Mouse (Mus musculus): Measurements from ENCODE around the gene Pax7.

The Pax7 gene

DNA sequence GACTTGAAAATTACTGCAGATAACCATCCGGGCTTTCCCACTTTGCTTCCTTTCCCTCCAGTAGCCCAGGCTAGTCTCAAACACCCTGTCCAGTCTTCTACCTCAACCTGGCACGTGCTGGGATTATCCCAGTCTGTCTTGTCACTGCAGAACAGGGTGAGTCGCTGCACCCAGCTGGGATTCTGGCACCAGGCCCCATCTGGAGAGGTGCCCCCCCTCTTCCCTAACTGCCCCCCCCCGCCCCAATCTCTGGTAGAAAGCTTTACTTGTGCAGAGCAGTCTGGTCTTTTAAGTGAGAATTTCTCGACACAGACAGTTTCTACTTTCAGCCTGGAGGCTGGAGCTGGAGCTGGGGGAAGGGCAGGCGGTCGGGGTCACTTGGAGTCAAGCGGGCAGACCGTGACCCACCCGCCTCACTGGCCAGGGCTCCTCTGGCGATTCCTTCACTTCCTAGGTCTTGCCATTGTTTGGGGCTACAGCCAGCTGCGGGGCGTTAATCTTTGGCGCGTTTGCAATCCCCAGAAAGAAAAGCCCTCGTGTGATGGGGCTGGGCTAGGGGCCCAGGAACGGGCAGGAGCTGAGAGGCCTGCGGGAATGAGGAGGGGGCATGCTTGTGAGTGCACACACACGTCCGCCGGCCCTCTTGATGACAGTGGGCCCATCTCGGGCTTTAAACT, 22.4 kb downstream of the Pax7 start:
- no peak for DNase-seq

DNA sequence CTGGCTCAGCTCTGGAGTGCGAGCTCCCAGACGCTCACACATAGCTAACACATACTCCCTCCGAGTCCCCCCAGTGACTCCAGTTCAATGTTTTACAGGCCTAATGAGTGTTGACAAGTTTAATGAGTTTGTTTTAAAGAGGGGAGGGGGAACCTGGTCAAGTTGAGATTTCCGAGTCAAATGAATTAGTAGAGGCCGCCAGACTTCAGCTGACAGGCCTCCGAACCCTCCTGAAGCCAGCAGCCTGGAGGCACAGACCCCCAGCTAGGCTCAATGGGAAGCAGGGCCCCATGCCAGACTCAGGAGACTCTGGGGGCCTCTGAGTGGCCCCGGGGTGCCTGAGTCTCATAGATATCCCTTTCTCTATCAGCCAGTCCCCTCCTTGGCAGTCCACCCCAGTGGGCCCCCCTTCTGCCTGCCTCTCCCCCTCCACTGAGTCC, 23.9 kb downstream of the Pax7 start:
- DNase-seq = no peak

DNA sequence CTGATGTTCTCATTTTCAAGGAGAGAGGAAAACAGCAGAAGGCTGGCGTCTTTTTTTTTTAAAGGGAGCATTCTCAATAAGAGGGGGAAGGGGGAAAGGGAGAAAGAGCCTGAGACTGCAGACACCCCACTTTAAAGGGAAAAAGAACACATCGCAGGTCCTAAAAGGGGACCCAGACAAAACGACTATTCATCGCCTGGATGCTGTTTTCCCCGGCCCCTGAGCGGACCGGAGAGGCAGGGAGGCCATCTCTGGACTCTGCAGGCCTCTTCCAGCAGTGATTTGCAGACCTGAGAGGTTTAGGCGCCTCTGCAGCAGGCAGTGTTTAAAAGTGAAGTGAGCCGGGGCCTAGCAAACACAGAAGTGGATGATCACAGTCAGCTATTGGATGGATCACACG, 25.5 kb downstream of the Pax7 start:
- no peak for DNase-seq

DNA sequence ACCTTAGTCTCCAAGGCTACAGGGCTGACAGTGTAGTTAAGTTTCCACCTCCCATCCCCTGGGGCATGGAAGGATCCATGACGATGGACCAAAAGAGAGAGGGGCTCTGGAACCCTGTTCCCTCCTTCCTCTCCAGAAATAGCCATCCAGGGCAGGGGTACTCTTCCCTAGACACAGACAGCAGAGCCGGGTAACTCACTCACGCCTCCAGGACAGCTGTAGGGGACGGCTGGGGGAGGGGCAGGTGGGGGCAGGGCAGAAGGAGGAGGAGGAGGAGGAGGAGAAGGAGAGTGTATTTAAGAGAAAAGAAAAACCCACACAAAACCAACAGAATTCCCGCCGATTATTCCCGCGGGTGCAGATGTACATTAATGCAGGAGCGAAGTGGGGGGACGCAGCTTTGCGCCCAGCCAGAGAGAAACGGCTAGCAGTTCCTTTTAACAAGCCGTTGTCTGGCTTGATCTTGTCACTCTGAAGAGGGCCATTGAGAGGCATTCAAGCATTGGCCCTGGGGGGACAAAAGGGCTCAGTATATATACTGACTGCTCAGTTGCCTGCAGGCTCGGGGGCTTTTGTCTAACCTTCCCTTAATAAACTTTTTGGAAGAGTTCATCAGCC, 26.0 kb downstream of the Pax7 start:
- no peak for DNase-seq

DNA sequence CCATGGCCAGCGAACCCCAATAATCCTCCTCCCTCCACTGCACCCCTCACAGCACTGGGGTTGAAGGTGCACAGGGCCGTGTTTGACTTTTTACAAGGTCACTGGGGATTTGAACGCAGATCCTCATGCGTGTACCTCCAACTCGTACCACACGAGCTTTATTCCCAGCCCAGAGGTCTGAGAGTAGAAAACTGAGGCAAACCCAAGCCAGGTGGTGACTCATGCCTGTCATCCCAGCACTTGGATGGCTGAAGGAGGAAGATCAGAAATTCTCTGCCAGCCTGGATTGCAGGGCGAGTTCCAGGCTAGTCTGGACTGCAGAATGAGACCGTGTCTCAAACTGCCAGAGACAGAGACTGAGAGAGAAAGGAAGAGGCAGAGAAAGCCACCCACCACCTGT, 28.4 kb downstream of the Pax7 start:
- DNase-seq = no peak

DNA sequence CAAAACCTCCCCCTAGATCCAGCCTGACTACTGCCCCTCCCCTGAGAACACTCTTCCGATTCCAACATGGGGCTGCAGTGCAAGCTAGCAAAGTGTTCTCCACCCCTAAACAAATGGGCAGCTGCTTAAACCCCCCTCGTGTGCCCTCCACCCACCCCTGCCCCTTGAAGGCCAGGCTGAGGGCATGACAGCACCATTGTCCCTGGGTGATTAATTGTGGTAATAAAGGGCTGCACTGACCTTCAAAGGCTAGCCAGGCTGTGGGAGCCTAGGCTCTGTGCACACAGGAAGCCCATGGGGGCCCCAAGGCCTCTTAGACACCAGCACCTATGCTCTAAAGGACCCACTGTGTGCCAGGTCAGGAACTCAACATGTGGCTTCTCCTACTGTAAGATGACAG, 29.3 kb downstream of the Pax7 start:
- DNase-seq = no peak

DNA sequence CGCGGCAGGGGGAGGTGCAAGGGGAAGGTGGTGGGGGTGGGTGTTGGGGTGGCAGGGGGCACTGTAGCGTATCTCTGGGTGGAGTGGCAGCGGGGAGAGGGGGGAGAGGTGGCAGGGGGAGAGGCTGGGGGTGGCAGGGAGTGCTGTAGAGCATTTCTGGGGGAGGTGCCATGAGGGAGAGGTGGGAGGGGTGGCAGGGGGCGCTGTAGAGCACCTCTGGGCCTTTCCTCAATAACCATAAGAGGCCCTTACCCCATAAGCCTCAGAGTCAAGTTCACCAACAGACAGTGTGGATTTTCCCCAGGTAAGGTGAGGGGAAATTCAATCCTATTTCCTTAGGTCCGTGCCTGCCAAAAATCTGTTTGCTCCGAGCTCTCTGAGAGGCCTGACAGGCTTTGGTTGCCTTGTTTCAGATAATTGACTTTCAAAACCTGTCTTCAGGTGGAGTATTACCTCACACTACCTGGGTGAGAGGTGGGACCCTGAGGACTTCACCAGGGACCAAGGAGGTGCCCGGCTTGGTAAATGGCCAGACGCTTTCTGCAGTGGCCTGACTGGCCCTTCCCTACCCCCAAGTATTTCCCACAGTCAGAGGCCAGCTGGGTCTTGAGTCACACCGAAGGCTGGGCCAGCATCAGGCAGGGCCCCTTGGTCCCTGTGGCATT, 33.8 kb downstream of the Pax7 start:
- no peak for DNase-seq

DNA sequence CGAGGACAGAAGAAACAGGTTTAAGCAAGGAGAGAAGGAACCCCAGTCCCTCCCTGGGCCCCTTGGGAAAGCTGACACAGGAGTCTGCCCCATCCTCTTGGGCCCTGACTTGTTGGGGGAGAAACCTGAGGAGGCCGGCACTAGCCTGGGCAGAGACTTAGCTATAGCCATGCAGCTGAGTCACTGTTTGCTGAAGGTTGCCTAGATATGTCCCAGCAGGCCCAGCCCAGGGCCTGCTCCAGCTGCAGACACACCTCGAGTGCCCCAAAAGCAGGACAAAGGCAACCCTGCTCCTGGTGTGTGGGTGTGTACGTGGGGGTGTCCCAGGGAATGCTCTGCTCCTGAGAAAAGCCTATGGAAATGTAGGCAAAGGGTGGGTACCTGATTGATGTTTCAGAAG, 36.0 kb downstream of the Pax7 start:
- DNase-seq = no peak

DNA sequence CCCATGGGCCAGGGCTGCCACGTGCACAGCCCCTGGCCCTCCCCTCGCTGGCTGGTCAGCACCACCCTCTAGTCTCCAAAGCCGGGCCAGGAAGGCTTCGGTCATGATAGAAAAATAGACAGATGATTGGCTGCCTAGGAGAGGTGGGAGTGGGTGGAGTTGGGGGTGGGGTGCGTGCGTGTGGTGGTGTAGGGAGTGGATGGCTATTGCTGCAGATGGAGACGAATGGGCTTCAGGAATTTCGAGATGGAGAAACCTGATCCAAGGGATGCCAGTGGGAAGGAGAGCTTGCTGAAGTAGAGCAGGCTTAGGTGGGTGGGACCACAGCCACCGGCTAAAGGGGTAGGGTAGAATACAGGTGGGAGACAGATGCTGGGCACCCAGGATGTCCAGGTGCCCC, 37.2 kb downstream of the Pax7 start:
- no peak for DNase-seq

DNA sequence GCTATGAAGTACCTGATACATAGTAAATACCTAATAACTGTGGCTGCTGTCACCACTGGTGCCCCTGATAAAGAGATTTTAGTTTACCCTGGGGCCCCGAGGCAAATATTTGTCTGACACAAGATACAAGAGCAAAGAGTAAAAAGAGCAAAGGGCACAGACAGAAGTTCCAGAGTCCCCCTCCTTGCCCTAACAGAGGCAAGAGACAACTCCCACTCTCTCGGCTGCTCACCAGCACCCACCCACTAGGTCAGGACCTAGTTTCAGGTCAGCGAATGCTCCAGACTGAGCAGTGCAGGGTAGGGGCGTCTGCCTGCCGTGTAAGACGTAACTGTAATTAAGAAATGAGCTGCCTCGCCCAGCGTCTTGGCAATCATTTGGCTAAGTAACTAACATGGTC, 42.2 kb downstream of the Pax7 start:
- no peak for DNase-seq

DNA sequence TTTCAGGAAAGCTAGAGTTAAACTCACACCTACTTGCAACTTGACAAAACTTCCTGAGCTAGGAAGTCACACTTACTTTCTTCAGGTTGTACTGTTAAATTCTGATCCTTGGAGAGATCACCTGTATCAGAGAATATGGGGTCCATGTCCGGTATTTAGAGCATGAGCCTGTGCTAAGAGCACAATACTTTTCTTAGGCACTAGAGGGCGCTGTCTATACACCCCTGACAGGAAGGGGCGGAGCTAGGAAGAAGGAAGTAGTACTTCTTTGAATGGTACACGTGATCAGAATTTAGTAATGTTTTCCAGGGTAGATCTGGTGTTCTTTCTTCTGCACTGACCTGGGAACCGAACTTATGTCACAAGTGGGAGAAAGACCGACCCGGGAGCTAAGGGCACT, 43.6 kb downstream of the Pax7 start:
- DNase-seq = no peak

DNA sequence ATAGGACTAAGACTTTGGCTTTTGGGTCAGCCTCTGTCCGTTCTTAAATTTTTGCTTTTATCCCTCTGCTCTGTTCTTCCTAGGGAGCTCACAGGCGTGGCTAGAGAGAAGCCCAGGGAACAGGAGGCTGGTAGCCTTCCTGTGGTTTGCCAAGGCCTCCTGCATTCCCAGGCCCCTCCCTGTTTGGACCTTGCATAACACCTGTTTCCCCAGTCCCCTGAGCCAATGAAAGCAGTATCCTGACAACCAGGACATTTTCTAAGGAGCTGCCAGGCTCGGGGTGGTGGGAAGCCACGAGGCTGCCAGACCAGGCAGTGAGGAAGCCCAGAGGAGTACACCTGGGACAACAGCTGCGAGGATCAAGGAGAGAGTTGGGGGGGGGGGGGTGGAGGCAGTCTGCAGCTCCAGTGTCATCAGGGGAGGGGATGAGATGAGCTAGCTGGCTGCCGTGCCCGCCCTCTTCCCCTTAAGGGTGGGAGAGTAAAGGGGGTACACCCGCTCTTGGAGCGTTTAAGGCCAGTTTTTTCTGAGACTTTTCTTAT, 50.3 kb downstream of the Pax7 start:
- no peak for DNase-seq

DNA sequence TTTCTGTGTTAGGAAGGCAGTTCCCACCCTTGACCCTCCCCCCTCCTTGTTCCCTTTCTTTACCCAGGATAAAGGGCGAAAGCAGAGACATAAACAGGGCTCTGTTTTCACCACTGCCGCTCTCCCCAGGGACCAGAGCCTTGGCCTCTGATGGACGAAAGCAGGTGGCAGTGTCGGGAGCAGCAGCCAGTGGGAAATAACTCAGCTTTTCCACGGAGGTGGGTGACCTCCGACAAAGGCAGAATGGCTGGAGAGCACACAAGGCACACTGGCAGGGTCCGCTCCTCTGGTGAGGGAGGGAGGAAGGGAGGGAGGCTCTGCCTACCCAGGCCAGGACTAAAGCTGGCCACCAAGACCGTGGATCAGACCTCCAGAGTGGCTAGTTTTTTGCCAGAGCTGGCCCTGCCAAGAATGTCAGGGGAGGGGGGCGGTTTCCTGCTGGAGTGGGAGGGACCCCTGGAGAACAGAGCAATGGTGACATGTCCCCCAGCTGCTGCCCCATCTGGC, 62.1 kb downstream of the Pax7 start:
- DNase-seq = no peak

DNA sequence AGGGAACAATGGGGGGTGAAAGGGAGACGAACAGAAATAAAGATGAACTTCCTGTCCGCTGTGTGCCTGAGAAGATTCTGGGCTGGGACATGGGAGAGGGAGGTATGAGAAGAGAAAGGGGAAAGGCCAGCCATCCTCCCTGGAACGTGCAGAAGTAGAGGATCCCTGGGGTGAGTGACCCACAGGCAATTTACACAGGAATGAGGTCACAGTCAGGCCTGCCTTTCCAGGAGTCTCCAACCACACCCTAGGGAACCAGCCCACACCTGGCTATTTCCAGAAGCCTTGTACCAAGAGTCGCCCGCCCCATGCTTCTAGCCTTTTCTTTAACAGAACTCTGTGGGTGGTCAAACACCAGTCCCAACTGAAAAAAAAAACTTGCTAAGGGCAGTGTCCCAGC, 65.5 kb downstream of the Pax7 start:
- no peak for DNase-seq

DNA sequence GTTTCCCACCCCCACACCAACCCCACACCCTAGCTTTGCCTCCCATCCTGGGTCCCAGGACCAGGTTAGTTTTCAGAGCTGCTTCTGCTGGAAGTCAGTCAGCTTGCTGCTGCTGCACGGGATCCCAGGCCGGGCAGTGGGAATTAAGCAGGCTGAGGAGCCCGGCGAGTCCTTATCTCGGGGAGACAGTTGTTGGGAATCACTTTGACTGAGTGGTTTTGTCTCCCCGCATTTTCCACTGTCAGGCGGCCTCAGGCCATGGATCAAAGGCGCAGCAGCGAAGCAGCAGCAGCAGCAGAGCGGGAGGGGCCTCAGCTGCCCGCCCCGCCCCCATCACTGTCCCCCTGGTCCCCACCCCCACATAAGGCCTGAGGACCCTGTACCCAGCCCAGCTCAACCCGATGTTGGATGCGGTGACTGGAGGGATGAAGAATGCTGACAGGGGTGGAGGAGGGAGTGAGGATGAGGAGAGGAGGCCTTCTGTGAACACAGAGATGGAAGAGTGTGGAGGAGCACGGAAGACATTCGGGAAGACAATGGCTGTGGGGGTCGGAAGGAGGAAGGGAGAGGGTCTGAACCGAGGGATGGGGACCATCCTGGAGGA, 66.1 kb downstream of the Pax7 start:
- no peak for DNase-seq

DNA sequence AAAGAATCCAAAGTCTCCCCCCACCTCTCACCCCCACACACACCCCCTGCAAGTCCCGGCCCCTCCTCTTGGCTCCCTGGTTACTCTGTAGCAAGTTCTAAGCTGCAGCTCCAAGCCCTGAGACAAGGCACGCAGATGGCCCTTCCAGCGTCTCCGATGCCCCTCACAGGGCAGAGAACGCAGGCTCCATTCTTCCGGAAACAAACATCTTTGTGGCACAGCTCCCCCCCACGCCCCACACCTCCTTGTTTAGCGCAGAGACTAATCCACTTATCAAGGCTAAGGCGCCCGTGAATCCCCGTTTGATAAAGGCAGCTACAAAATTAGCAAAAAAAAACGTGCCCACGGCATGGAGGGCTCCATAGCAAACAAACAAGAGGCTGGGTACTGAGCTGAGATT, 71.4 kb downstream of the Pax7 start:
- DNase-seq = no peak

DNA sequence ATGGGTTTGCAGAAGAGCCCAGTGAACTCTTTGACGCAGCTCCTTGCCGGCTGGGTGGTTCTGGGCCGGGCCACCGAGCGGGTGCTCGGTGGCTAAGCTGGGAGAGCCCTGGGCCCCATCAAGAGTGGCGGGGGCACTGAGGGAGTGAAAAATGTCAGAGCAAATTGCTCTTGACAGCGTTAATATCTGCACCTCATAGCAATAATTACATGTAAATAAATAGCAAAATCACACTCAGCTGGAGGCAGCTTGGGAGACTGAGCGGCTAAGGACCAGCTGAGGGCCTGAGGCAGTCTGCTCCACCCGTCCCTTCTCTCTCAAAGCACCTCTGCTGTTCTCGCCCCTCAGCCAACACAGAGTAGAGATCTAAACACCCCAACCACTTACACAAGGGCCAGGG, 72.6 kb downstream of the Pax7 start:
- DNase-seq = no peak

DNA sequence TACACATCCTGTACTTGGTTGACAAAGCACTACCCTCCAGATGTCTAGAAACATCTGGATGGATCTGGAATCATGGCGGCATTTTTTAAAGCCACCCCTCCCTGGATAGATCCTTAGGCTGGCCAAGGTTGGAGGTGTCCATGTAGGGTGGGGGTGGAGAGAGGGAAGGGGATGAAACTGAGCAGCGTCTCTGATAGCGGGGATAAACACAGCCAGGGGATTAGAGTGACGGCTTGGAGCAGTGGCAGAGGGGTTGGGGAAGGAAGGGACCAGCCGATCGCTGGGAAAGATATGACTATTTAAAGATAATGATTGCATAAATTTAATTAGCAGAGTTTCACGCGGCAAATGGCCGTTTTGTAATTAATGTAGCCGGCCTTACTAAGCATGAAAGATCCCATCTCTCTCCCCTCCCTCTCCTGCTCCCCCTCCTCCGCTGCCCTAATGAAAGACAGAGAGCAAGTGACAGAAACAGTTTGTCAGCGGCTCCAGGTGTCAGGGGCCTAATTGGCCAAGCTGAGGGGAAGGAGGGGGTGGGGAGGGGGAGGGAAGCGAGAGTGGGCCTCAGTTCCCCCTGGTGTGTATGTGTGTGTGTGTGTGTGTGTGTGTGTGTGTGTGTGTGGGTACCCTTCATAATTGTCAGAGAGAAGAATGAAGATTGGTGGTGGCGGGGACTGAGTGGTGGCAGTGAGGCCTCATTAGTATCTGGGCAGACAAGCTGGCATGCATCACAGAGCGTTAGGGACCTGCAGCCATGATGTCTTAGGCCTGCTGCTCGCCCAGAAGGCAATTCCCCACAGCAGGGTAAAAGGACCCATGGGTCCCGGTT, 74.6 kb downstream of the Pax7 start:
- no peak for DNase-seq

DNA sequence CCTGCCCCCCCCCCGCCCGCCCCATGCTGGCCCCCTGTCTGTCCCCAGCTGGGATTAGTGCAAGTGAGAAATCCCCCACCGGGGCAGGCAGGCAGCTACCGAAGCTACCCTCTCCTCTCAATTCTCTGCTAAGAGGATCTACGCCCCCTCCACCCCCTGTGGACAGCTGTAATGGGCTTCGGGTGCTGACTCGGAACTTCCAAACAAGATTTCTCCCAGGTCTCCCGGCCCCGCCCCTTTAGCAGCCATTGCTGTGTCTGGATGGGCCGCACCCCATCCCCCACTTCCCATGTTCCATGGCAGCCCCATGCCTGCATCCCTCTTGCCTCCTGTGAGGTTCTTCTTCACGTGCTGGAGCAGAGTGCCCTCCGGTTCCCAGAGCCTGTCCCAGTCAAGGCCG, 76.4 kb downstream of the Pax7 start:
- no peak for DNase-seq

DNA sequence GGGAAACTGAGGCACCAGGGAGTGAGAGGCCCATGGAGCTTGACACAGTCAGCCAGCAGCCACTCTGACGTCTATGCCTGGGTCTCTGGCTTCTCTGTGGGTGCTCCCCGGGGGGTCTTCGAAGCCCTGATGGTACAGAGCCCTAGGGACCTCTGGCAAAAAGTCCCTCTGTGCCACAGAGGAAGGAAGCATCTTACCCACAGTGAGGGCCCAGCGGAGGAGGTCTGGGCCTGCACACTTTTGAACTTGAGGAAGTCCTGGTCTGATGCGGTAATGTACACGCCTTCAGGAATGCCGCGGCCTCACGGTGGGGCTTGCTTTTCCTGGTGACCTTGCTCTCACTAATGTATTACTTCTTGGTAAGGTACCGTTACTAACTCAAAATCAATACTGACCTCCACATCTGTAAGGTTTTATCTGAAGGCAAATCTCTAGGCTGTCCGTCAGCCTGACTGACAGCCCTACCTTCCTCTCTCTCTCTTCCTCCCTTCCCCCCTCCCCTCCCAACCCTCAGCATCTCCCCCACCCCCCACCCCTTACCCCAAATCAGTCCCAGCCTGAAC, 79.1 kb downstream of the Pax7 start:
- DNase-seq = no peak

DNA sequence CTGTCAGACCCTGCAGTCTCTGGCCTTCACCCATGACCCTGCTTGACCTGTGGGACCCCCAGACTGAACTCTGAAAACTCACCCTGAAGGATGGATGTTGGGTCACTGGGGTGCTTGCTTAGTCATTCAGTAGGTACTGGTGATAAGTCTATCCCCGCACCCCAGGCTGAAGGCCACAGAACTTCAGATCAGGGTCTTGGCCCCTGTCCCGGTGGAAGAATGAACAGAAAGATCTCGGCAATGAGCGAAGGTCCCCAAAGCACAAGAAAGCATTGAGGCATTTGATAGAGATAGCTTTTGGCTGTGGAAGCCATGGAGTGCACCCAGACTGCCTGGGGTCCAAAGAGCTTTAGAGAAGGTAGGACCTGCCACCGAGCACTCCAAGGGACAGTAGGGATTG, 82.4 kb downstream of the Pax7 start:
- DNase-seq = no peak

DNA sequence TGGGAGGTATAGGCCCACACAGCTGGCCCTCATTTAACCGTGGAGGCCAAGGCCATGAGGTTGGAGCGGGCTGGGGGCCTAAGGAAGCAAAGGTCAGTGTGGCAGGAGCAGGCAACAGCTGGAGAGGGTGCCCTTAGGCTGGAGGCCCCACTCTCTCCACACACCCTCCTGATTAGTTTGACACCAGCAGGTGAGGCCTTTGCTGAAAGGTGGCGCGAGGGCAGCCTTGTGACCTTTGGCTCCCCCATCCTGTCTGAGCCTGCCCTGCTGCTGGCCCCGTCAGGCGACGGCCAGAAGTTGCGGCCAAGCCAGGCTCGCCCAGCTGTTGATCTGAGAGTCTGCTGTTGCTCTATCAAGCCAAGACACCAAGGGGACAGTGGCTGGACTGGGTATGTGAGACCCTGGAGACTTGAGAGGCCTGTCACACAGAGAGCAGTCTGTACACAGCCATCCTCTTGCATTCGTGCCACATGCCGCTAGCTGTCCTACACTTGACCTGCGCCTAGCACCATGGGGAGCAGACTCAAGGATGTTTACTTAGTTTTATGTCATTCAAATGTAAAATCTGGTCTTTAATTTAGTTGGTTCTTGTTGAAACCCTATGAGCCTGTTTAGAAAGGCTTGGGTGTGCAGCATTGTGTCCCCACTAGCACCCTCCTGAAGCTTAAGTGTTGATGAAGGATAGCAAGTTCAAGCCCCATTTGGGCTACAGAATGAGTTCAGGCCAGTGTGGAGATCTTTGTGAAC, 86.0 kb downstream of the Pax7 start:
- DNase-seq = no peak
